Mouse (Mus musculus): ENCODE results near the gene Igfbp2. TPM values are rescaled to one million over a fixed set of nuclear protein-coding genes. Genes with fewer than 3 reads are reported as not detected.

Gene Igfbp2
- polyA plus RNA-seq, 2 experiments: 287 to 343 TPM

GRCm38 (mm10) chr1:72863692-72864091 is 39.4 kb downstream of the Igfbp2 start:
- DNase-seq (ENCODE audit: low spot score) (no peak), ATAC-seq (ENCODE audit: low FRiP score, low read depth) (no peak)
- Histone ChIP-seq H3K4me1 (ENCODE audit: control insufficient read depth, insufficient read depth, low read length) (peaks cover 7% of the 10 kb centered on the region; the same call in 1 of the 2 replicates), H3K36me3 (ENCODE audit: control insufficient read depth, insufficient read depth, low read length) (peaks cover 77% of the 10 kb centered on the region), H3K27ac (replicated peaks; ENCODE audit: low read depth, low read length) (no peak overlapping the region), H3K9me3 (ENCODE audit: control insufficient read depth, low read length) (no peaks in the 10 kb centered on the region), H3K4me3 (replicated peaks; ENCODE audit: low read length) (no peak overlapping the region), H3K27me3 (ENCODE audit: control insufficient read depth, insufficient read depth, low read length) (no peaks in the 10 kb centered on the region), H3K4me2 (replicated peaks; ENCODE audit: low read depth, low read length, severe bottlenecking) (no peak overlapping the region), H3K9ac (ENCODE audit: low read depth, low read length, severe bottlenecking) (no peak overlapping the region)
- 91% methylated on average over 8 of the region's 8 CpGs for WGBS
- no peak for TF ChIP-seq POLR2A (IDR thresholded peaks at IDR 0.05; ENCODE audit: borderline replicate concordance, extremely low read depth, insufficient read depth, insufficient read length)

- peaks cover 74% of the 10 kb centered on the region for H3K36me3 ChIP-seq (ENCODE audit: control insufficient read depth, insufficient read depth, low read length)
- DNase-seq (ENCODE audit: low spot score): no peak
- no peaks in the 10 kb centered on the region for H3K27me3 ChIP-seq (ENCODE audit: control insufficient read depth, insufficient read depth, low read length)
- 71% methylated on average over 3 of the region's 3 CpGs for WGBS
- no peak overlapping the region for H3K27ac ChIP-seq (replicated peaks; ENCODE audit: low read depth, low read length)
- no peak overlapping the region for H3K9ac ChIP-seq (ENCODE audit: low read depth, low read length, severe bottlenecking)
- H3K4me2 ChIP-seq (replicated peaks; ENCODE audit: low read depth, low read length, severe bottlenecking): no peak overlapping the region
- peaks cover 10% of the 10 kb centered on the region for H3K4me1 ChIP-seq (ENCODE audit: control insufficient read depth, insufficient read depth, low read length)
- no peak overlapping the region for H3K4me3 ChIP-seq (replicated peaks; ENCODE audit: low read length)
- no peak for ATAC-seq (ENCODE audit: low FRiP score, low read depth)
- no peaks in the 10 kb centered on the region for H3K9me3 ChIP-seq (ENCODE audit: control insufficient read depth, low read length)
- TF ChIP-seq POLR2A (IDR thresholded peaks at IDR 0.05; ENCODE audit: borderline replicate concordance, extremely low read depth, insufficient read depth, insufficient read length): no peak
Observed at GRCm38 (mm10) chr1:72864272-72864671, 40.0 kb downstream of the Igfbp2 start.

- H3K4me2 ChIP-seq (replicated peaks; ENCODE audit: low read depth, low read length, severe bottlenecking): no peak overlapping the region
- no peaks in the 10 kb centered on the region for H3K27me3 ChIP-seq (ENCODE audit: control insufficient read depth, insufficient read depth, low read length)
- H3K4me1 ChIP-seq (ENCODE audit: control insufficient read depth, insufficient read depth, low read length): peaks cover 25% of the 10 kb centered on the region
- H3K9ac ChIP-seq (ENCODE audit: low read depth, low read length, severe bottlenecking): no peak overlapping the region
- ATAC-seq (ENCODE audit: low FRiP score, low read depth) (0 out of 2 replicates have a peak, but pooled peaks have one; percentile 25), DNase-seq (ENCODE audit: low spot score) (peak; percentile 80)
- peaks cover 57% of the 10 kb centered on the region for H3K36me3 ChIP-seq (ENCODE audit: control insufficient read depth, insufficient read depth, low read length)
- no peak for TF ChIP-seq POLR2A (IDR thresholded peaks at IDR 0.05; ENCODE audit: borderline replicate concordance, extremely low read depth, insufficient read depth, insufficient read length)
- 21% methylated on average over 6 of the region's 6 CpGs for WGBS
- H3K27ac ChIP-seq (replicated peaks; ENCODE audit: low read depth, low read length): no peak overlapping the region
- no peaks in the 10 kb centered on the region for H3K9me3 ChIP-seq (ENCODE audit: control insufficient read depth, low read length)
- H3K4me3 ChIP-seq (replicated peaks; ENCODE audit: low read length): no peak overlapping the region
Observed at GRCm38 (mm10) chr1:72865900-72866299, 41.6 kb downstream of the Igfbp2 start.

- Histone ChIP-seq H3K27ac (replicated peaks; ENCODE audit: low read depth, low read length) (no peak overlapping the region), H3K36me3 (ENCODE audit: control insufficient read depth, insufficient read depth, low read length) (peaks cover 53% of the 10 kb centered on the region)
- TF ChIP-seq POLR2A (IDR thresholded peaks at IDR 0.05; ENCODE audit: borderline replicate concordance, extremely low read depth, insufficient read depth, insufficient read length): no peak
Observed at GRCm38 (mm10) chr1:72866417-72866816, 42.1 kb downstream of the Igfbp2 start.

GRCm38 (mm10) chr1:72867346-72867745 is 43.0 kb downstream of the Igfbp2 start:
- WGBS: 55% methylated on average over 1 of the region's 1 CpGs
- Histone ChIP-seq H3K4me1 (ENCODE audit: control insufficient read depth, insufficient read depth, low read length) (peaks cover 26% of the 10 kb centered on the region), H3K4me2 (replicated peaks; ENCODE audit: low read depth, low read length, severe bottlenecking) (no peak overlapping the region), H3K9ac (ENCODE audit: low read depth, low read length, severe bottlenecking) (no peak overlapping the region), H3K27ac (replicated peaks; ENCODE audit: low read depth, low read length) (no peak overlapping the region), H3K4me3 (replicated peaks; ENCODE audit: low read length) (no peak overlapping the region), H3K9me3 (ENCODE audit: control insufficient read depth, low read length) (no peaks in the 10 kb centered on the region), H3K27me3 (ENCODE audit: control insufficient read depth, insufficient read depth, low read length) (no peaks in the 10 kb centered on the region), H3K36me3 (ENCODE audit: control insufficient read depth, insufficient read depth, low read length) (peaks cover 43% of the 10 kb centered on the region)
- no peak for DNase-seq (ENCODE audit: low spot score)
- ATAC-seq (ENCODE audit: low FRiP score, low read depth): no peak
- no peak for TF ChIP-seq POLR2A (IDR thresholded peaks at IDR 0.05; ENCODE audit: borderline replicate concordance, extremely low read depth, insufficient read depth, insufficient read length)

More at GRCm38 (mm10) chr1:72866417-72866816, 42.1 kb downstream of the Igfbp2 start:
- no peaks in the 10 kb centered on the region for H3K9me3 ChIP-seq (ENCODE audit: control insufficient read depth, low read length)
- no peak overlapping the region for H3K9ac ChIP-seq (ENCODE audit: low read depth, low read length, severe bottlenecking)
- H3K4me1 ChIP-seq (ENCODE audit: control insufficient read depth, insufficient read depth, low read length): peaks cover 26% of the 10 kb centered on the region
- no peaks in the 10 kb centered on the region for H3K27me3 ChIP-seq (ENCODE audit: control insufficient read depth, insufficient read depth, low read length)
- DNase-seq (ENCODE audit: low spot score) (no peak), ATAC-seq (ENCODE audit: low FRiP score, low read depth) (no peak)
- H3K4me2 ChIP-seq (replicated peaks; ENCODE audit: low read depth, low read length, severe bottlenecking): no peak overlapping the region
- no peak overlapping the region for H3K4me3 ChIP-seq (replicated peaks; ENCODE audit: low read length)
- WGBS: 58% methylated on average over 5 of the region's 5 CpGs
